ENCODE assay signal across 20 mouse cellular contexts in genomic region chr5:30839731-30840130, GRCm38 (mm10). TPM values are rescaled to one million over a fixed set of nuclear protein-coding genes. Genes with fewer than 3 reads are reported as not detected.
DNase-seq lines count a peak whose midpoint lies in the region; ATAC-seq and TF ChIP-seq lines count a peak whose summit lies in the region.
"Had no signal": no experiment of that assay in that cellular context is flagged by ENCODE, and none has a peak within 500 bp of the region (broad histone marks: within the 10 kb centered on the region; RNA-seq: fewer than 3 reads in every experiment).

No protein-coding gene starts in this region.

- 59% methylated on average over 2 of the region's 2 CpGs for WGBS in liver, postnatal 0 days (ENCODE audit: insufficient replicate concordance)

- peak overlapping the region; percentile 29; the same call in 1 of the 2 replicates for H3K27ac ChIP-seq in liver, postnatal 0 days (ENCODE audit: low read depth)
- H3K27ac ChIP-seq: embryonic facial prominence, embryonic 12.5 days; forebrain, embryonic 15.5 days; heart, embryonic 13.5 days had no signal

- H3K9ac ChIP-seq in liver, postnatal 0 days (replicated peaks) = no peak overlapping the region
- H3K9ac ChIP-seq: embryonic facial prominence, embryonic 12.5 days; forebrain, embryonic 15.5 days; heart, embryonic 13.5 days had no signal

- H3K4me1 ChIP-seq in liver, postnatal 0 days (ENCODE audit: insufficient read depth) = 0 out of 2 replicates have a peak, but pooled peaks cover 3% of the 10 kb centered on the region
- H3K4me1 ChIP-seq: embryonic facial prominence, embryonic 12.5 days; forebrain, embryonic 15.5 days; heart, embryonic 13.5 days had no signal

- no peaks in the 10 kb centered on the region for H3K9me3 ChIP-seq in liver, postnatal 0 days (ENCODE audit: low read length)
- H3K9me3 ChIP-seq: embryonic facial prominence, embryonic 12.5 days; forebrain, embryonic 15.5 days; G1E had no signal

- peak; percentile 79; the same call in 1 of the 2 replicates for ATAC-seq in liver, postnatal 0 days
- ATAC-seq: CD4-positive, CD25-positive, alpha-beta regulatory T cell, adult 4 months; forebrain, embryonic 15.5 days had no signal

- H3K4me2 ChIP-seq in liver, postnatal 0 days (ENCODE audit: low read depth, low read length) = no peak overlapping the region
- H3K4me2 ChIP-seq: embryonic facial prominence, embryonic 12.5 days; forebrain, embryonic 15.5 days; heart, embryonic 13.5 days had no signal

- H3K36me3 ChIP-seq in liver, postnatal 0 days (replicated peaks; ENCODE audit: insufficient read depth, low read length) = no peaks in the 10 kb centered on the region
- H3K36me3 ChIP-seq: G1E had no signal

- peak; percentile 22 for DNase-seq in kidney, adult 11 months
- DNase-seq in kidney, postnatal 25 days = no peak
- peak; percentile 31 for DNase-seq in kidney, adult 9 months
- no peak for DNase-seq in kidney, postnatal 14 days
- DNase-seq in liver, postnatal 0 days = peak; percentile 64
- DNase-seq in liver = no peak
- DNase-seq in Muller cell, postnatal 12 days (ENCODE audit: inconsistent ontology term) = no peak
- DNase-seq: adrenal gland, postnatal 10 days; B cell, adult 2 months; cerebellum, adult 11 months; cerebellum, adult 8-10 months; cerebellum, postnatal 25 days; gastrocnemius, postnatal 36 days; heart, adult 11 months; heart, postnatal 36 days had no signal

- H3K27me3 ChIP-seq in liver, postnatal 0 days (ENCODE audit: insufficient read depth, low read length) = no peaks in the 10 kb centered on the region
- H3K27me3 ChIP-seq: embryonic facial prominence, embryonic 12.5 days; forebrain, embryonic 15.5 days; heart, embryonic 13.5 days had no signal

- no peak overlapping the region for H3K4me3 ChIP-seq in liver, postnatal 0 days (ENCODE audit: low read depth, low read length)
- H3K4me3 ChIP-seq: embryonic facial prominence, embryonic 12.5 days; forebrain, embryonic 15.5 days; heart, embryonic 13.5 days had no signal

- no peak for TF ChIP-seq CTCF in liver, postnatal 0 days (IDR thresholded peaks at IDR 0.05; ENCODE audit: low read depth)

- TF ChIP-seq EP300 in liver, postnatal 0 days (IDR thresholded peaks at IDR 0.05; ENCODE audit: low read depth) = no peak

RNA-seq across cellular contexts. Expression of gene Mapre3, which starts 25.3 kb away (rescaled TPM):
- 7.4 and 8.0 TPM in 2 replicates for polyA plus RNA-seq in liver, postnatal 0 days (2015; fragmentation: Nextera tagmentation; extraction: Ambion mirVana)
- polyA plus RNA-seq: G1E had no signal

RNA-seq across cellular contexts. Expression of gene Tmem214, which starts 28.1 kb away (rescaled TPM):
- polyA plus RNA-seq in liver, postnatal 0 days (2015; fragmentation: Nextera tagmentation; extraction: Ambion mirVana) = 32.1 and 33.0 TPM in 2 replicates

RNA-seq across cellular contexts. Expression of gene Agbl5, which starts 48.8 kb away (rescaled TPM):
- polyA plus RNA-seq in liver, postnatal 0 days (2015; fragmentation: Nextera tagmentation; extraction: Ambion mirVana) = 3.1 and 3.2 TPM in 2 replicates

Comparison
In these comparisons a context has a peak if more than half of its experiments do, and no peak if none do; other contexts are left out.
1. DNase-seq: peak in kidney, adult 11 months (single experiment), kidney, adult 9 months (single experiment) and liver, postnatal 0 days (single experiment); none in kidney, postnatal 25 days (0 of 2), kidney, postnatal 14 days (single experiment), liver (single experiment) and Muller cell, postnatal 12 days (single experiment).